Mouse (Mus musculus): ENCODE results near the gene Ptpn13. TPM values are rescaled to one million over a fixed set of nuclear protein-coding genes. Genes with fewer than 3 reads are reported as not detected.

Gene Ptpn13
- total RNA-seq, 1 experiment from 2014 or later: 0.48 TPM

- ATAC-seq (replicated peaks; ENCODE audit: insufficient number of reproducible peaks, low FRiP score, low TSS enrichment, poor library complexity, severe bottlenecking): no peak
These were observed 7.0 kb upstream of the Ptpn13 start for GRCm38 (mm10) chr5:103418009-103418408.

- no peak for ATAC-seq (replicated peaks; ENCODE audit: insufficient number of reproducible peaks, low FRiP score, low TSS enrichment, poor library complexity, severe bottlenecking)
These were observed 6.1 kb upstream of the Ptpn13 start for GRCm38 (mm10) chr5:103418886-103419285.

- ATAC-seq (replicated peaks; ENCODE audit: insufficient number of reproducible peaks, low FRiP score, low TSS enrichment, poor library complexity, severe bottlenecking): no peak
These were observed 4.4 kb upstream of the Ptpn13 start for GRCm38 (mm10) chr5:103420568-103420967.

- ATAC-seq (replicated peaks; ENCODE audit: insufficient number of reproducible peaks, low FRiP score, low TSS enrichment, poor library complexity, severe bottlenecking): no peak
These were observed 2.4 kb upstream of the Ptpn13 start for GRCm38 (mm10) chr5:103422609-103423008.

- ATAC-seq (replicated peaks; ENCODE audit: insufficient number of reproducible peaks, low FRiP score, low TSS enrichment, poor library complexity, severe bottlenecking): no peak
These were observed 1.6 kb upstream of the Ptpn13 start for GRCm38 (mm10) chr5:103423305-103423926.

GRCm38 (mm10) chr5:103423927-103424315 lies 1.1 kb upstream of the Ptpn13 start:
- no peak for ATAC-seq (replicated peaks; ENCODE audit: insufficient number of reproducible peaks, low FRiP score, low TSS enrichment, poor library complexity, severe bottlenecking)

- no peak for ATAC-seq (replicated peaks; ENCODE audit: insufficient number of reproducible peaks, low FRiP score, low TSS enrichment, poor library complexity, severe bottlenecking)
These were observed 505 bp downstream of the Ptpn13 start for GRCm38 (mm10) chr5:103425363-103426031.

GRCm38 (mm10) chr5:103426250-103426649 lies 1.3 kb downstream of the Ptpn13 start:
- ATAC-seq (replicated peaks; ENCODE audit: insufficient number of reproducible peaks, low FRiP score, low TSS enrichment, poor library complexity, severe bottlenecking): no peak

GRCm38 (mm10) chr5:103430986-103431385 lies 6.0 kb downstream of the Ptpn13 start:
- ATAC-seq (replicated peaks; ENCODE audit: insufficient number of reproducible peaks, low FRiP score, low TSS enrichment, poor library complexity, severe bottlenecking): no peak

- no peak for ATAC-seq (replicated peaks; ENCODE audit: insufficient number of reproducible peaks, low FRiP score, low TSS enrichment, poor library complexity, severe bottlenecking)
These were observed 6.5 kb downstream of the Ptpn13 start for GRCm38 (mm10) chr5:103431479-103431878.

- no peak for ATAC-seq (replicated peaks; ENCODE audit: insufficient number of reproducible peaks, low FRiP score, low TSS enrichment, poor library complexity, severe bottlenecking)
These were observed 11.3 kb downstream of the Ptpn13 start for GRCm38 (mm10) chr5:103436039-103436944.

- ATAC-seq (replicated peaks; ENCODE audit: insufficient number of reproducible peaks, low FRiP score, low TSS enrichment, poor library complexity, severe bottlenecking): no peak
These were observed 12.7 kb downstream of the Ptpn13 start for GRCm38 (mm10) chr5:103437714-103438113.

- ATAC-seq (replicated peaks; ENCODE audit: insufficient number of reproducible peaks, low FRiP score, low TSS enrichment, poor library complexity, severe bottlenecking): no peak
These were observed 14.2 kb downstream of the Ptpn13 start for GRCm38 (mm10) chr5:103439171-103439570.

GRCm38 (mm10) chr5:103440418-103441276 lies 15.7 kb downstream of the Ptpn13 start:
- ATAC-seq (replicated peaks; ENCODE audit: insufficient number of reproducible peaks, low FRiP score, low TSS enrichment, poor library complexity, severe bottlenecking): no peak

- ATAC-seq (replicated peaks; ENCODE audit: insufficient number of reproducible peaks, low FRiP score, low TSS enrichment, poor library complexity, severe bottlenecking): no peak
These were observed 16.7 kb downstream of the Ptpn13 start for GRCm38 (mm10) chr5:103441706-103442105.

- no peak for ATAC-seq (replicated peaks; ENCODE audit: insufficient number of reproducible peaks, low FRiP score, low TSS enrichment, poor library complexity, severe bottlenecking)
These were observed 17.3 kb downstream of the Ptpn13 start for GRCm38 (mm10) chr5:103442269-103442688.

GRCm38 (mm10) chr5:103442921-103443320 lies 17.9 kb downstream of the Ptpn13 start:
- no peak for ATAC-seq (replicated peaks; ENCODE audit: insufficient number of reproducible peaks, low FRiP score, low TSS enrichment, poor library complexity, severe bottlenecking)

GRCm38 (mm10) chr5:103445383-103445782 lies 20.4 kb downstream of the Ptpn13 start:
- ATAC-seq (replicated peaks; ENCODE audit: insufficient number of reproducible peaks, low FRiP score, low TSS enrichment, poor library complexity, severe bottlenecking): no peak
